In the genomic region with DNA sequence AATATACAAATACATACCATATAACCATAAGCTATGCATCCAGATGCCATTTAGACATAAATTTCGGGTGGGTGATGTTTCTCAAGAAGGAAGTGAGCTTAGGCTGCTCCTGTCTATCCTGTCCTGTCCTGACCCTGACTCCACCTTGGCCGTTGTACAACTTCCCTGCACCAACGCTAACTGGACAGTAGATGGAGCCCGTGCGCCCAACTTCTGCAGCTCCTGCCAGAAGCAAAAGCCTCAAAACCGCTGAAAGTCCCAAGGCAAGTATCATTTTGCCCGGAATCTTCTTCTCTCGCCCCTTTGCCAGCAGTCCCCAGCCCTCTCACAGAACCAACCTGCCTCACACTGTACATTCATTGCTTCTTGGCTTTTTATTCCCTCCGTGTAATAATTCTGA, we compare ENCODE assay signal across 9 mouse cellular contexts. TPM values are rescaled to one million over a fixed set of nuclear protein-coding genes. Genes with fewer than 3 reads are reported as not detected.
DNase-seq lines count a peak whose midpoint lies in the region; ATAC-seq and TF ChIP-seq lines count a peak whose summit lies in the region.
"Had no signal": no experiment of that assay in that cellular context is flagged by ENCODE, and none has a peak within 500 bp of the region (broad histone marks: within the 10 kb centered on the region; RNA-seq: fewer than 3 reads in every experiment).

No protein-coding gene starts in this region.

- H3K9me3 ChIP-seq in embryonic facial prominence, embryonic 12.5 days: no peaks in the 10 kb centered on the region
- H3K9me3 ChIP-seq in heart, embryonic 10.5 days: no peaks in the 10 kb centered on the region
- peaks cover 4% of the 10 kb centered on the region for H3K9me3 ChIP-seq in kidney, embryonic 16.5 days (ENCODE audit: low read length)
- no peaks in the 10 kb centered on the region for H3K9me3 ChIP-seq in liver, embryonic 12.5 days (replicated peaks)
- H3K9me3 ChIP-seq in stomach, embryonic 15.5 days: no peaks in the 10 kb centered on the region

- WGBS in embryonic facial prominence, embryonic 12.5 days: under 1% methylated on average over 9 of the region's 9 CpGs
- WGBS in heart, embryonic 10.5 days: 1% methylated on average over 9 of the region's 9 CpGs
- WGBS in kidney, embryonic 16.5 days: 1% methylated on average over 9 of the region's 9 CpGs
- WGBS in liver, embryonic 12.5 days (ENCODE audit: insufficient replicate concordance): 1% methylated on average over 9 of the region's 9 CpGs
- 1% methylated on average over 9 of the region's 9 CpGs for WGBS in stomach, embryonic 15.5 days

- H3K27me3 ChIP-seq in C2C12 (ENCODE audit: control insufficient read depth, insufficient read depth, insufficient read length): no peaks in the 10 kb centered on the region
- H3K27me3 ChIP-seq in embryonic facial prominence, embryonic 12.5 days: no peaks in the 10 kb centered on the region
- no peaks in the 10 kb centered on the region for H3K27me3 ChIP-seq in heart, embryonic 10.5 days (ENCODE audit: insufficient read depth, poor library complexity, severe bottlenecking)
- H3K27me3 ChIP-seq in kidney, embryonic 16.5 days (ENCODE audit: insufficient read depth, low read length): no peaks in the 10 kb centered on the region
- no peaks in the 10 kb centered on the region for H3K27me3 ChIP-seq in liver, embryonic 12.5 days (replicated peaks)
- no peaks in the 10 kb centered on the region for H3K27me3 ChIP-seq in stomach, embryonic 15.5 days (replicated peaks)

- TF ChIP-seq CTCF in C2C12 (IDR thresholded peaks at IDR 0.05; ENCODE audit: control insufficient read depth, insufficient read depth, insufficient read length): peak; percentile 67

- peaks cover 6% of the 10 kb centered on the region; the same call in 1 of the 2 replicates for H3K4me1 ChIP-seq in embryonic facial prominence, embryonic 12.5 days
- H3K4me1 ChIP-seq in heart, embryonic 10.5 days: peaks cover 7% of the 10 kb centered on the region; the same call in 1 of the 2 replicates
- H3K4me1 ChIP-seq in kidney, embryonic 16.5 days (ENCODE audit: insufficient read depth, low read length): peaks cover 9% of the 10 kb centered on the region; the same call in 1 of the 2 replicates
- H3K4me1 ChIP-seq in liver, embryonic 12.5 days: peaks cover 8% of the 10 kb centered on the region; the same call in 1 of the 2 replicates
- H3K4me1 ChIP-seq in stomach, embryonic 15.5 days: 0 out of 2 replicates have a peak, but pooled peaks cover 5% of the 10 kb centered on the region

- ATAC-seq in embryonic facial prominence, embryonic 12.5 days (ENCODE audit: insufficient number of reproducible peaks, insufficient read depth, low FRiP score, low TSS enrichment): no peak
- ATAC-seq in kidney, embryonic 16.5 days (ENCODE audit: low FRiP score, low TSS enrichment): peak; percentile 42
- ATAC-seq in liver, embryonic 12.5 days: no peak
- ATAC-seq in stomach, embryonic 15.5 days (ENCODE audit: insufficient read depth, low FRiP score, low read depth): no peak

- H3ac ChIP-seq in C2C12 (ENCODE audit: control insufficient read depth, insufficient read length, low read depth): no peak overlapping the region

- no peaks in the 10 kb centered on the region for H3K79me2 ChIP-seq in C2C12 (ENCODE audit: control insufficient read depth, insufficient read depth)

- H3K9ac ChIP-seq in embryonic facial prominence, embryonic 12.5 days: no peak overlapping the region
- peak overlapping the region; percentile 6; the same call in 1 of the 2 replicates for H3K9ac ChIP-seq in kidney, embryonic 16.5 days (replicated peaks; ENCODE audit: low read length)
- no peak overlapping the region for H3K9ac ChIP-seq in liver, embryonic 12.5 days
- H3K9ac ChIP-seq in stomach, embryonic 15.5 days: no peak overlapping the region

- no peaks in the 10 kb centered on the region for H3K36me3 ChIP-seq in C2C12 (ENCODE audit: control insufficient read depth, insufficient read depth)
- no peaks in the 10 kb centered on the region for H3K36me3 ChIP-seq in embryonic facial prominence, embryonic 12.5 days
- H3K36me3 ChIP-seq in heart, embryonic 10.5 days: no peaks in the 10 kb centered on the region
- no peaks in the 10 kb centered on the region for H3K36me3 ChIP-seq in kidney, embryonic 16.5 days (ENCODE audit: insufficient read depth, low read length)
- H3K36me3 ChIP-seq in liver, embryonic 12.5 days: no peaks in the 10 kb centered on the region
- H3K36me3 ChIP-seq in stomach, embryonic 15.5 days: no peaks in the 10 kb centered on the region

- DNase-seq in adrenal gland, postnatal 36 days: peak; percentile 65 to 73
- peak; percentile 84 for DNase-seq in heart, embryonic 10.5 days (ENCODE audit: low spot score)
- DNase-seq in natural killer cell, adult 2 months (ENCODE audit: low spot score in 2 of 2): peak; percentile 42 to 53

- no peaks in the 10 kb centered on the region for H3K79me3 ChIP-seq in C2C12 (ENCODE audit: low read depth)

- no peak overlapping the region for H3K27ac ChIP-seq in embryonic facial prominence, embryonic 12.5 days
- no peak overlapping the region for H3K27ac ChIP-seq in heart, embryonic 10.5 days
- no peak overlapping the region for H3K27ac ChIP-seq in kidney, embryonic 16.5 days (ENCODE audit: low read length)
- no peak overlapping the region for H3K27ac ChIP-seq in liver, embryonic 12.5 days
- no peak overlapping the region for H3K27ac ChIP-seq in stomach, embryonic 15.5 days

- no peak overlapping the region for H3K4me3 ChIP-seq in C2C12 (ENCODE audit: insufficient read depth, poor library complexity, severe bottlenecking)
- H3K4me3 ChIP-seq in embryonic facial prominence, embryonic 12.5 days: peak overlapping the region; percentile 21; the same call in 1 of the 2 replicates
- H3K4me3 ChIP-seq in heart, embryonic 10.5 days: peak overlapping the region; percentile 51
- H3K4me3 ChIP-seq in kidney, embryonic 16.5 days (ENCODE audit: low read length): peak overlapping the region; percentile 28
- peak overlapping the region; percentile 27 for H3K4me3 ChIP-seq in liver, embryonic 12.5 days
- peak overlapping the region; percentile 41 for H3K4me3 ChIP-seq in stomach, embryonic 15.5 days (replicated peaks)

- H3K4me2 ChIP-seq in embryonic facial prominence, embryonic 12.5 days (replicated peaks): peak overlapping the region; percentile 47
- H3K4me2 ChIP-seq in kidney, embryonic 16.5 days (replicated peaks; ENCODE audit: low read depth, low read length): peak overlapping the region; percentile 60
- H3K4me2 ChIP-seq in liver, embryonic 12.5 days: peak overlapping the region; percentile 56
- H3K4me2 ChIP-seq in stomach, embryonic 15.5 days: peak overlapping the region; percentile 64

TF ChIP-seq in C2C12, 6 proteins besides CTCF, POLR2A, EP300 and RAD21:
- TF ChIP-seq CEBPB (IDR thresholded peaks at IDR 0.05; ENCODE audit: low read depth): no peak
- TF ChIP-seq FOSL1 (IDR thresholded peaks at IDR 0.05; ENCODE audit: insufficient read depth, low read length, poor library complexity, severe bottlenecking): no peak
- TF ChIP-seq MYOD1 (IDR thresholded peaks at IDR 0.05; ENCODE audit: control insufficient read depth, insufficient read length, low read depth): no peak
- no peak for TF ChIP-seq USF1 (IDR thresholded peaks at IDR 0.05; ENCODE audit: low read depth)
- TF ChIP-seq MAX (IDR thresholded peaks at IDR 0.05): no peak
- no peak for TF ChIP-seq MYOG (IDR thresholded peaks at IDR 0.05; ENCODE audit: control insufficient read depth, extremely low read depth, insufficient read length)

RNA-seq across cellular contexts. Expression of gene Svs1, which starts 21.3 kb away (rescaled TPM):
- polyA plus RNA-seq in C2C12 (2012; fragmentation: generic; extraction: Trizol): not detected
- total RNA-seq in adrenal gland, postnatal 36 days (2021): not detected
- polyA plus RNA-seq in embryonic facial prominence, embryonic 12.5 days (2016; fragmentation: Nextera tagmentation; extraction: Ambion mirVana): not detected in 2 replicates
- polyA plus RNA-seq in heart, embryonic 10.5 days (2016; fragmentation: Nextera tagmentation; extraction: Ambion mirVana): not detected in 2 replicates
- polyA plus RNA-seq in kidney, embryonic 16.5 days (2015; fragmentation: Nextera tagmentation; extraction: Ambion mirVana): not detected in 2 replicates
- polyA plus RNA-seq in liver, embryonic 12.5 days (2016; fragmentation: Nextera tagmentation; extraction: Ambion mirVana): not detected in 2 replicates
- polyA plus RNA-seq in stomach, embryonic 15.5 days (2015; fragmentation: Nextera tagmentation; extraction: Ambion mirVana): not detected in 2 replicates
- total RNA-seq: gastrocnemius, adult 8-10 months had no signal

RNA-seq across cellular contexts. Expression of gene Gpnmb, which starts 28.4 kb away (rescaled TPM):
- polyA plus RNA-seq in C2C12 (2012; fragmentation: generic; extraction: Trizol): 0.88 TPM
- total RNA-seq in adrenal gland, postnatal 36 days (2021): 1 to 10 TPM in 1 of 2 experiments, under 1 TPM in 1; 0.40 to 7.8 TPM
- 3.2 and 5.2 TPM in 2 replicates for polyA plus RNA-seq in embryonic facial prominence, embryonic 12.5 days (2016; fragmentation: Nextera tagmentation; extraction: Ambion mirVana)
- polyA plus RNA-seq in heart, embryonic 10.5 days (2016; fragmentation: Nextera tagmentation; extraction: Ambion mirVana): 0.05 TPM in 2 replicates
- 0.26 and 0.39 TPM in 2 replicates for polyA plus RNA-seq in kidney, embryonic 16.5 days (2015; fragmentation: Nextera tagmentation; extraction: Ambion mirVana)
- 0.17 and 0.36 TPM in 2 replicates for polyA plus RNA-seq in liver, embryonic 12.5 days (2016; fragmentation: Nextera tagmentation; extraction: Ambion mirVana)
- 0.26 and 0.34 TPM in 2 replicates for polyA plus RNA-seq in stomach, embryonic 15.5 days (2015; fragmentation: Nextera tagmentation; extraction: Ambion mirVana)

RNA-seq across cellular contexts. Expression of gene Doxl2, which starts 33.2 kb away (rescaled TPM):
- polyA plus RNA-seq in C2C12 (2012; fragmentation: generic; extraction: Trizol): not detected
- total RNA-seq in adrenal gland, postnatal 36 days (2021): not detected
- polyA plus RNA-seq in embryonic facial prominence, embryonic 12.5 days (2016; fragmentation: Nextera tagmentation; extraction: Ambion mirVana): not detected in 2 replicates
- not detected in 2 replicates for polyA plus RNA-seq in heart, embryonic 10.5 days (2016; fragmentation: Nextera tagmentation; extraction: Ambion mirVana)
- not detected in 2 replicates for polyA plus RNA-seq in kidney, embryonic 16.5 days (2015; fragmentation: Nextera tagmentation; extraction: Ambion mirVana)
- not detected in 2 replicates for polyA plus RNA-seq in liver, embryonic 12.5 days (2016; fragmentation: Nextera tagmentation; extraction: Ambion mirVana)
- polyA plus RNA-seq in stomach, embryonic 15.5 days (2015; fragmentation: Nextera tagmentation; extraction: Ambion mirVana): not detected in 2 replicates
- total RNA-seq: gastrocnemius, adult 8-10 months had no signal
